Mouse (Mus musculus): Measurements from ENCODE around the gene Arhgef7. TPM values are rescaled to one million over a fixed set of nuclear protein-coding genes. Genes with fewer than 3 reads are reported as not detected.

Arhgef7 gene
- polyA plus RNA-seq, 1 experiment from 2014 or later, result 9.2 TPM

- H3K4me3 ChIP-seq (ENCODE audit: low read depth, low read length), result no peak within 1 kb of the TSS
- TF ChIP-seq EP300 (IDR thresholded peaks at IDR 0.05; ENCODE audit: low read depth) (no peak), CTCF (IDR thresholded peaks at IDR 0.05; ENCODE audit: low read depth) (no peak)
- no peaks in the 10 kb centered on the region for H3K9me3 ChIP-seq (ENCODE audit: low read length)
- peaks cover 4% of the 10 kb centered on the region; the same call in 1 of the 2 replicates for H3K27me3 ChIP-seq (ENCODE audit: insufficient read depth, low read length)
- H3K4me2 ChIP-seq (ENCODE audit: low read depth, low read length), result peak within 1 kb of the TSS; percentile 26; the same call in 1 of the 2 replicates
- no peaks in the 10 kb centered on the region for H3K4me1 ChIP-seq (ENCODE audit: insufficient read depth)
- 43% methylated on average over 6 of the region's 6 CpGs for WGBS (ENCODE audit: insufficient replicate concordance)
- no peak for ATAC-seq
- no peak for DNase-seq
- H3K9ac ChIP-seq (replicated peaks), result no peak within 1 kb of the TSS
- H3K27ac ChIP-seq (ENCODE audit: low read depth), result no peak within 1 kb of the TSS
- H3K36me3 ChIP-seq (replicated peaks; ENCODE audit: insufficient read depth, low read length), result no peaks in the 10 kb centered on the region
Measured at GRCm38 (mm10) chr8:11701033-11701362, 26.5 kb upstream of the Arhgef7 start, which contains the start of gene 1700016D06Rik. 1700016D06Rik (minus strand) TSS chr8:11701063.

GRCm38 (mm10) chr8:11701428-11701827, 26.1 kb upstream of the Arhgef7 start:
- no peak overlapping the region for H3K27ac ChIP-seq (ENCODE audit: low read depth)
- no peaks in the 10 kb centered on the region for H3K9me3 ChIP-seq (ENCODE audit: low read length)
- no peaks in the 10 kb centered on the region for H3K4me1 ChIP-seq (ENCODE audit: insufficient read depth)
- H3K9ac ChIP-seq (replicated peaks), result no peak overlapping the region
- H3K4me3 ChIP-seq (ENCODE audit: low read depth, low read length), result no peak overlapping the region
- ATAC-seq, result no peak
- TF ChIP-seq EP300 (IDR thresholded peaks at IDR 0.05; ENCODE audit: low read depth) (no peak), CTCF (IDR thresholded peaks at IDR 0.05; ENCODE audit: low read depth) (no peak)
- no peak for DNase-seq
- H3K27me3 ChIP-seq (ENCODE audit: insufficient read depth, low read length), result peaks cover 4% of the 10 kb centered on the region; the same call in 1 of the 2 replicates
- 55% methylated on average over 6 of the region's 6 CpGs for WGBS (ENCODE audit: insufficient replicate concordance)
- no peak overlapping the region for H3K4me2 ChIP-seq (ENCODE audit: low read depth, low read length)
- no peaks in the 10 kb centered on the region for H3K36me3 ChIP-seq (replicated peaks; ENCODE audit: insufficient read depth, low read length)

- Histone ChIP-seq H3K27ac (ENCODE audit: low read depth) (no peak overlapping the region), H3K4me3 (ENCODE audit: low read depth, low read length) (no peak overlapping the region), H3K4me2 (ENCODE audit: low read depth, low read length) (no peak overlapping the region), H3K36me3 (replicated peaks; ENCODE audit: insufficient read depth, low read length) (no peaks in the 10 kb centered on the region), H3K9ac (replicated peaks) (no peak overlapping the region), H3K27me3 (ENCODE audit: insufficient read depth, low read length) (peaks cover 4% of the 10 kb centered on the region; the same call in 1 of the 2 replicates), H3K9me3 (ENCODE audit: low read length) (no peaks in the 10 kb centered on the region), H3K4me1 (ENCODE audit: insufficient read depth) (peaks cover 3% of the 10 kb centered on the region; the same call in 1 of the 2 replicates)
- WGBS (ENCODE audit: insufficient replicate concordance), result 78% methylated on average over 5 of the region's 5 CpGs
- no peak for TF ChIP-seq EP300 (IDR thresholded peaks at IDR 0.05; ENCODE audit: low read depth)
- no peak for TF ChIP-seq CTCF (IDR thresholded peaks at IDR 0.05; ENCODE audit: low read depth)
- DNase-seq (no peak), ATAC-seq (no peak)
Measured at GRCm38 (mm10) chr8:11703789-11704188, 23.7 kb upstream of the Arhgef7 start.

- Histone ChIP-seq H3K4me3 (ENCODE audit: low read depth, low read length) (no peak overlapping the region), H3K9me3 (ENCODE audit: low read length) (no peaks in the 10 kb centered on the region), H3K27me3 (ENCODE audit: insufficient read depth, low read length) (peaks cover 4% of the 10 kb centered on the region; the same call in 1 of the 2 replicates), H3K4me1 (ENCODE audit: insufficient read depth) (peaks cover 9% of the 10 kb centered on the region; the same call in 1 of the 2 replicates), H3K9ac (replicated peaks) (no peak overlapping the region), H3K27ac (ENCODE audit: low read depth) (no peak overlapping the region), H3K4me2 (ENCODE audit: low read depth, low read length) (no peak overlapping the region), H3K36me3 (replicated peaks; ENCODE audit: insufficient read depth, low read length) (no peaks in the 10 kb centered on the region)
- 57% methylated on average over 6 of the region's 6 CpGs for WGBS (ENCODE audit: insufficient replicate concordance)
- TF ChIP-seq EP300 (IDR thresholded peaks at IDR 0.05; ENCODE audit: low read depth) (no peak), CTCF (IDR thresholded peaks at IDR 0.05; ENCODE audit: low read depth) (no peak)
- DNase-seq (no peak), ATAC-seq (no peak)
Measured at GRCm38 (mm10) chr8:11704716-11705420, 22.7 kb upstream of the Arhgef7 start.

- WGBS (ENCODE audit: insufficient replicate concordance), result 86% methylated on average over 12 of the region's 12 CpGs
- H3K9ac ChIP-seq (replicated peaks), result no peak overlapping the region
- H3K4me3 ChIP-seq (ENCODE audit: low read depth, low read length), result no peak overlapping the region
- ATAC-seq, result no peak
- no peak overlapping the region for H3K27ac ChIP-seq (ENCODE audit: low read depth)
- H3K27me3 ChIP-seq (ENCODE audit: insufficient read depth, low read length), result no peaks in the 10 kb centered on the region
- no peaks in the 10 kb centered on the region for H3K9me3 ChIP-seq (ENCODE audit: low read length)
- no peak overlapping the region for H3K4me2 ChIP-seq (ENCODE audit: low read depth, low read length)
- no peak for DNase-seq
- TF ChIP-seq EP300 (IDR thresholded peaks at IDR 0.05; ENCODE audit: low read depth) (no peak), CTCF (IDR thresholded peaks at IDR 0.05; ENCODE audit: low read depth) (no peak)
- H3K4me1 ChIP-seq (ENCODE audit: insufficient read depth), result peaks cover 11% of the 10 kb centered on the region
- H3K36me3 ChIP-seq (replicated peaks; ENCODE audit: insufficient read depth, low read length), result no peaks in the 10 kb centered on the region
Measured at GRCm38 (mm10) chr8:11705818-11706217, 21.7 kb upstream of the Arhgef7 start.

- no peaks in the 10 kb centered on the region for H3K9me3 ChIP-seq (ENCODE audit: low read length)
- TF ChIP-seq EP300 (IDR thresholded peaks at IDR 0.05; ENCODE audit: low read depth) (no peak), CTCF (IDR thresholded peaks at IDR 0.05; ENCODE audit: low read depth) (no peak)
- H3K4me1 ChIP-seq (ENCODE audit: insufficient read depth), result peaks cover 14% of the 10 kb centered on the region
- ATAC-seq (no peak), DNase-seq (no peak)
- H3K4me3 ChIP-seq (ENCODE audit: low read depth, low read length), result no peak overlapping the region
- H3K9ac ChIP-seq (replicated peaks), result no peak overlapping the region
- no peaks in the 10 kb centered on the region for H3K27me3 ChIP-seq (ENCODE audit: insufficient read depth, low read length)
- WGBS (ENCODE audit: insufficient replicate concordance), result 40% methylated on average over 2 of the region's 3 CpGs
- H3K4me2 ChIP-seq (ENCODE audit: low read depth, low read length), result no peak overlapping the region
- no peaks in the 10 kb centered on the region for H3K36me3 ChIP-seq (replicated peaks; ENCODE audit: insufficient read depth, low read length)
- H3K27ac ChIP-seq (ENCODE audit: low read depth), result no peak overlapping the region
Measured at GRCm38 (mm10) chr8:11707701-11708100, 19.8 kb upstream of the Arhgef7 start.
